Mouse (Mus musculus): ENCODE measurements around the gene Wdr18.

Wdr18 gene

GRCm38 (mm10) chr10:80001945-80002344, 42.0 kb downstream of the Wdr18 start:
- DNase-seq: no peak

GRCm38 (mm10) chr10:80002829-80003228, 42.9 kb downstream of the Wdr18 start:
- no peak for DNase-seq

GRCm38 (mm10) chr10:80003374-80004232, 43.7 kb downstream of the Wdr18 start:
- peak; percentile 75 for DNase-seq

GRCm38 (mm10) chr10:80004233-80004705, 44.3 kb downstream of the Wdr18 start:
- DNase-seq: no peak

DNA sequence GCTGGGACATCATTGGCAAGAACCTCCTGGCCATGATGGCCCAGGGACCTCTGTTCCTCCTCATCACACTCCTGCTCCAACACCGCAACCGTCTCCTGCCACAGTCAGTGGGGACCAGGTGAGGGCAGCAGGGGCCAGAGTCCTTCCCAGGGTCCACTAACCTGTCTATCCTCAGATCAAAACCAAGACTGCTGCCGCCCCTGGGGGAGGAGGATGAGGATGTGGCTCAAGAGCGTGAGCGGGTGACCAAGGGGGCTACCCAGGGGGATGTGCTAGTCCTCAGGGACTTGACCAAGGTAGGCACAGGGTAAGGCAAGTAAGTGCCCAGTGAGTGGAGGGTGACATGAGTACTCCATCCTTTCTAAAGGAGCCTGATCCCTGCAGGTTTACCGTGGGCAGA, 51.8 kb downstream of the Wdr18 start:
- no peak for DNase-seq

DNA sequence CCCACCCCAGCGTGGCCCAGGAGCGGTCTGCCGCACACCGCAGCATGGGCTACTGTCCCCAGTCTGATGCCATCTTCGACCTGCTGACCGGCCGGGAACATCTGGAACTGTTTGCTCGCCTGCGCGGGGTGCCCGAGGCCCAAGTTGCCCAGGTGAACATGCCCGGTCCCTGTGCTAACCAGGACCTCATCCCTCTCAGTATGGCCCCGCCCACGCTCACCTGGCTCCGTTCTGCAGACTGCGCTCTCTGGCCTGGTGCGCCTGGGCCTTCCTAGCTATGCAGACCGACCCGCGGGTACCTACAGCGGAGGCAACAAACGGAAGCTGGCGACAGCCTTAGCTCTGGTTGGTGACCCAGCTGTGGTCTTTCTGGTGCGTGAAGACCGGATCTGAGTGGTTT, 53.7 kb downstream of the Wdr18 start:
- DNase-seq: no peak

GRCm38 (mm10) chr10:80014484-80015290, 54.7 kb downstream of the Wdr18 start:
- DNase-seq: peak; percentile 64

- DNase-seq: peak; percentile 62
Measured at GRCm38 (mm10) chr10:80015583-80015982, 55.6 kb downstream of the Wdr18 start.

GRCm38 (mm10) chr10:80016511-80016910, 56.6 kb downstream of the Wdr18 start, which contains the start of gene Arhgap45:
Arhgap45 (plus strand) TSS chr10:80016653.
- peak; percentile 68 for DNase-seq

- DNase-seq: no peak
Measured at GRCm38 (mm10) chr10:80016931-80017330, 57.0 kb downstream of the Wdr18 start.

DNA sequence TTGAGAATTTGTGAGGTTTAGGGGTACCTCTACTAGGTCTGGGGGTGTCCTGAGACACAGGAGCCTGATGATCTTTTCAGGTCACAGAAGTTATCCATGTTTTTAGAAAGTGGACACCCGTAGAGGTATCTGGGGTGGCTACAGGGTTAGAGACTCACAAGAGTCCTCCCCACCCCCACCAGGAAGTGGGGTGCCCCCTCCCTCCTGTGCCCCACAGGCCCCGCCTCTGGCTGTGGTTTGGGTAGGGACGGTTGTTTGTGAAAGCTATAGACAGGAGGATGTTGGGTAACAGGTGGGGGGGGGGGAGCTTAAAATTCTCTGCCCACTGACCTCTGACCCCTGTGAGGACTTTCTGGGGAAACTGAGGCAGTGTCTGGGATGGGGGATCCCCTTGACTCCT, 57.4 kb downstream of the Wdr18 start:
- DNase-seq: peak; percentile 80

- DNase-seq: no peak
Measured at GRCm38 (mm10) chr10:80017771-80018170, 57.8 kb downstream of the Wdr18 start.

GRCm38 (mm10) chr10:80018739-80019297, 58.9 kb downstream of the Wdr18 start:
- DNase-seq: peak; percentile 74

- DNase-seq: peak; percentile 65
Measured at GRCm38 (mm10) chr10:80019471-80020131, 59.6 kb downstream of the Wdr18 start.

Data from lung, postnatal 10 days (tissue).